Mouse (Mus musculus) yolk sac, embryonic 10.5 days (tissue): ENCODE data around the gene Hoxc13.

Experiments
- DNase-seq: peaks from one replicate; pipeline ENCODE4 v3.0.0-alpha.2; 2017; ENCODE audit warnings: low spot score

Hoxc13 gene

DNA sequence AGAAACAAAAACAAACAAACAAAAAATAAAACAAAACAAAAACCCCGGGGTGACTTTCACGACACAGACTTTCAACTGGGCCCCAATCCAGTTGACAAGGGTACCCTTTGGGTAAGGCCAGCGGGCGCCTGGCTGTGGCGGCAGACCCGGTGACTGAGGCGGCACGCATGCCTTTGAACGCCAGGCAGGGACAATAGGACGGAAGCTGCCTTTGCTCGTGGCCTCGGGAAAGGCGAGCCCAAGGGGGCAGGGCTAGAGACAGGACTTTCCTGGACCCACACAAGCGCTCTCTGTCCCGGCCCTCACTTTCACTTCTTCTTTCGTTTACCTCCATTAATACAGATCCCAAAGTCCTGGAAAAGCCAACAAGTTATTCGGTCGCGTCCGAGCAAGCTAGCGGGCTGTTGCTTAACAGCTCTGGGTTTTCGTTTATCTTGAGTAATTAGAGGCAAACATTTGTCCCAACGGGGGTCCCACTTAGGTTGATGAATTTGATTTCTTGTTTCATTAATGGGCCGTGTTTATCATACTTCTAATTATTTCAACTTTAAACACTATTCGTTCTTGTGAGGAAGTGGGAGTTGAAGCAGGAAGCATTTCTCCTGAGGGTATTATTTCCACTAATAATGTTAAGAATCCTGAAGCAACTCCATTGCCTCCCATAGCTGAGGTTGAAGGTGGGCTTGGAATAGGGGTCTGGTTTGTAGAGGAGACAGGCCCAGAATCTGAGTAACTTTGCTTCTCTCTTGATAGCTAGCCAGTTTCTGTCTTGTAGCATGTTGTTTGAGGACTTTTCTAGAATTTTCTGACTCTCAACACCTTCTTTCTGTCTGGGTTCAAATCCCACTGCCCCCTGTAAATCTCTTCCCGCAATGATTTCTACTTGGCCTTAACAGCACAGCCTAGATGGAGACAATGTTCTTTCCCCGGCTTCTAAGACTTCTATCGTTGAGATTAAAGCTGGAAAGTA is 43.1 kb downstream of the Hoxc13 start:
- DNase-seq = peak; percentile 11

DNA sequence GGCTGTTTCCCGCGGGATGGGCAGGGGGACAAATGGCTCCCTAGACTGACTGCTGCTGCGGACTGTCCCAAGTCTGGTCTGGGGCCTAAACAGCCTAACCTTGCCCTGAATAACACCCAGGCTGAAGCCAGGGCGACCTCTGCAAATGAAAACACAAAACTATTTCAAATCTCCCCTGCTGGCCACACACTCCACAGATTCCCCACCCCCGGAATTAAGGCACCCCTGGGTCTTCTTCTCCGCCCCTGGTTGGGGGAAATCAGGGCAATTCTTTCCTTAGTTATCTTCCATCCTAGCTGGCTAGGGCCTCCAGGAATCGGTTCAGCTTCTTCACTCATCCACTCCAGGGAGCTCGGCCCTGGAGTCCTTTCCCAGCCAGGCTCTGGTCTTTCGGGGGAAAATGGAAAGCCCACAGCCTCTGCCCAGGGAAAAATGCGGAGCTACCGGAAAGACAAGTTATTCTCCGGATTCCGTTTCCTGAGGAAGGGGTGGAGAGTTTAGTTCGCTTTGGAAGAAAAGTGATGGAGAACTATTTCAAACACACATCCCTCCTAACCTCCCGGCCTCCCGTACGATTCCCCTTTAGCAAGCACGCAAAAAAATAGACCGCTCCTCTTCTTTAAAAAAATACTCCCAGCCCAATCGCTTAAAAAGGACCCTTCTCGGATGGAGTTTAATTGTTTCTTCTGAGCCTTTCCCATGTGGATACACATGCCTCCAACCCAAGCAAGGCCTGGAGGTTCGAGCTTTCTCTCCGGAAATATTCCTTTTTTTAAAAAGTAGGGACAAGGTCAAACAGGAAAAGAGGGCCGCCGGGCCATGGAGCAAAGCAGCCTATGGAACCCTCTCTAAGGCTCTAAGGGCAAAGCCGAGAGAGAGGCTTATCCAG is 44.3 kb downstream of the Hoxc13 start:
- peak; percentile 12 for DNase-seq

DNA sequence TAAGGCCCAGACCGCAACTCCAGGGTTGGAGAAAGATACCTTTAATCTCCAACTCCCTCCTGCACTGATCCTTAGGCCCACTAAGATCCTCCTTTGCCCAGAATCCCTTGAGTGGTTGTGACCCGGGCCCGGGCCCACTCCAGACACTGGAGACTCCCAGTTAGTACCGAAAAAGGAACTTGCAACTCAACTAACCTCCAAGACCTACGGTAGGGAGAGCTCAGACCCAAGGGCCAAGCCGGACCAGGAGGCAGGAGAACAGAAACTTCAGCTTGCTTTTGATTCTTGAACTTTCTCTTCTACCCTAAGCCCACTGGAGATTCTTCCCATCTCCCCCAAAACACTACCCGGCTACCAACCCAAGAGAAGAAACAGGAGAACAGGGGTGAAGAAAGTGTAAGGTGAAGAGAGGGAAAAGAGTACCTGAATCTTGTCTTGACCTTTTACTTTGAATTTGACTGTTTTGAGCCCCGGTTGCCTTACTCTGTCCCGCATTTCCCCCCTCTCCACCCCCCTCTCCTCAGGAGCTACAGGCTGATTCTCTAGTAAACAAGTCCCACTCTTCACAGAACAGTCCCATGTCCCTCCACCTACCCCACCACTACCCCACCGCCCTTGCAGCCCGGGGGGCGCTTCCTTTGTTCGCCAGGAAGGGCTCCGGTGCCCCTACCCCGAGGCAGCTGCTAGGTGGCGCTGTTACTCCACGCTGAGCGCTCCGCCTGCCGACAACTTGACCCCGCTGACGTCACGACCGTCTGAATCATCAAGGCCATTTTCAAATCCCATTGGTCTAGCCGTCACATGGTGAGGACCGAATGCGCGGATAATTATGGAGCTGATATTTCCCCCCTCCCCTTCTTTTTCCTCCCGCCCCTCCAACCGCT is 45.2 kb downstream of the Hoxc13 start:
- peak; percentile 88 for DNase-seq

DNA sequence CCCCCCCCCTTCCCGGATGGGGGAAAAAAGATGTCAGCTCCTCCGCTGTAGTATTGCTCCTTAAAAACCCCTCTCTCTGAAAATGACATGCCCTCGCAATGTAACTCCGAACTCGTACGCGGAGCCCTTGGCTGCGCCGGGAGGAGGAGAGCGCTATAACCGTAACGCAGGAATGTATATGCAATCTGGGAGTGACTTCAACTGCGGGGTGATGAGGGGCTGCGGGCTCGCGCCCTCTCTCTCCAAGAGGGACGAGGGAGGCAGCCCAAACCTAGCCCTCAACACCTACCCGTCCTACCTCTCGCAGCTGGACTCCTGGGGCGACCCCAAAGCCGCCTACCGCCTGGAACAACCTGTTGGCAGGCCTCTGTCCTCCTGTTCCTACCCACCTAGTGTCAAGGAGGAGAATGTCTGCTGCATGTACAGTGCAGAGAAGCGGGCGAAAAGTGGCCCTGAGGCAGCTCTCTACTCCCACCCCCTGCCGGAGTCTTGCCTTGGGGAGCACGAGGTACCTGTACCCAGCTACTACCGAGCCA is 45.9 kb downstream of the Hoxc13 start, which contains the start of gene Hoxc10:
Gene Hoxc10, plus strand, starts transcription at position 21 of the 536 bp plus-strand sequence.
- no peak for DNase-seq

DNA sequence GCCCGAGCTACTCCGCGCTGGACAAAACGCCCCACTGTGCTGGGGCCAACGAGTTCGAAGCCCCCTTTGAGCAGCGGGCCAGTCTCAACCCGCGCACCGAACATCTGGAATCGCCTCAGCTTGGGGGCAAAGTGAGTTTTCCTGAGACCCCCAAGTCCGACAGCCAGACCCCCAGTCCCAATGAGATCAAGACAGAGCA is 46.3 kb downstream of the Hoxc13 start, which contains the start of gene Hoxc5:
Gene Hoxc5, plus strand, starts transcription at position 132 of the 199 bp plus-strand sequence.
- no peak for DNase-seq

DNA sequence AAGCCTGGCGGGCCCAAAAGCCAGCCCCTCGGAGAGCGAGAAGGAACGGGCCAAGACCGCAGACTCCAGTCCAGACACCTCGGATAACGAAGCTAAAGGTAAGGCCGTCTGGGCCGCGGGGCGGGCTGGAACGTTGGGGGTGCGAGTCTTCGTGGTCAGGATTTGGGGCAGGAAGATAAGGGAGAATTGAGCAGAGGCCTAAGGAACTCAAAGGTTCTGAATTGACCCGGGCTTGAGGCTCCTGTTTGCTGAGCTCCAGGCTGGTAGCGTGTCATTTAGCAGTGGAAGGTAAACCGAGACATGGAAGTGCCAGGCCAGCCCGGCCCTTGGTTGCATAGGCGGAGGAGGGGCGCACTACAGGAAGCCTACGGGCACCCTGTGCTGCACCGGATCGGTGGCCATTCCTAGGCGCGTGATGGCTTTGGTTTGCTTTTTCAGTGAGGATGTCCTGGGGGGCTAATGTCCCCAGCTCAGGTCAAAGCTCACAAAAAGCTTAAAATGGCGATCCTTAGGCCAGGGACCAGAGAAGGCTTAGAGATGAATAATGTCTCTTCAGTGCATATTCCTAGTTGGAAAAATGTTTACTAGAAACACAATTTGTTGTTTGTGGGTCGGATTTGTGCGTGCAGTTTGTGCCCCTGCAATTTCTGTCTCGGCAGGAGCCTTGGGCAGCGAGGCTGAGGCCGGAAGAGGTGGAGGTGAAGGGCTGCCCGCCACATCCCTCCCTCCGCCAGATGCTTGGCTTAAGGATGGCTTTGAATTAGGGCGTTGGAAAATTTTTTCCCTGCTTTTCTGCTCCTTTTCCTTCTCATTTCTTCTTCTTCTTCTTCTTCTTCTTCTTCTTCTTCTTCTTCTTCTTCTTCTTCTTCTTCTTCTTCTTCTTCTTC is 46.9 kb downstream of the Hoxc13 start:
- DNase-seq = peak; percentile 19

DNA sequence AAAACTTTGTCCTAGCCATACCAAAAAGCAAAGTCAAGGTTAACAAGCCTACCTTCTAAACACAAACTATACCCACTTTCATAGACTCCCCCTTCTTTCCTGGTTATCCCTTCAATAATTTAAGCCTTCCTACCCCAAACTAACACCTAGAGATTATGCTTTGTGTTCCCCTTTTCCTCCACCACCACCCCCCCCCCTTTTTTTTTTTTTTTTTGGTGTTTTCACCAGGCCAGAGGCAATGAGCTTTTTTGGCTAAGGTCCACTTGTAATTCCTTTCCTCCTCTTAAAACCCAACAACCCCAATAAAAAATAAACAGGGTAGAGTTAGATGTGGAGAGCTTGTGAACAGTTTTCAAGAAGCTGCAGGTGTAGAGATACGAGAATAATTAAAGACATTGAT is 48.4 kb downstream of the Hoxc13 start:
- DNase-seq = no peak

DNA sequence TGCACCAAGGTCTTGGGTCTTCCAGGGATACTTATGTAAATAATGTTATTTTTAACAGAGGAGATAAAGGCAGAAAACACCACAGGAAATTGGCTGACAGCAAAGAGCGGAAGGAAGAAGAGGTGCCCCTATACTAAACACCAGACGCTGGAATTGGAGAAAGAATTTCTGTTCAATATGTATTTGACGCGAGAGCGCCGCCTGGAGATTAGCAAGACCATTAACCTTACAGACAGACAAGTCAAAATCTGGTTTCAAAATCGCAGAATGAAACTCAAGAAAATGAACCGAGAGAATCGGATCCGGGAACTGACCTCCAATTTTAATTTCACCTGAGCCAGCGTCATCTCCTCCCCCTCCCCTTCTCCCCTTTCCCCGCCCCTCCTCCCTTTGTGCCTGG is 49.8 kb downstream of the Hoxc13 start:
- DNase-seq = no peak

DNA sequence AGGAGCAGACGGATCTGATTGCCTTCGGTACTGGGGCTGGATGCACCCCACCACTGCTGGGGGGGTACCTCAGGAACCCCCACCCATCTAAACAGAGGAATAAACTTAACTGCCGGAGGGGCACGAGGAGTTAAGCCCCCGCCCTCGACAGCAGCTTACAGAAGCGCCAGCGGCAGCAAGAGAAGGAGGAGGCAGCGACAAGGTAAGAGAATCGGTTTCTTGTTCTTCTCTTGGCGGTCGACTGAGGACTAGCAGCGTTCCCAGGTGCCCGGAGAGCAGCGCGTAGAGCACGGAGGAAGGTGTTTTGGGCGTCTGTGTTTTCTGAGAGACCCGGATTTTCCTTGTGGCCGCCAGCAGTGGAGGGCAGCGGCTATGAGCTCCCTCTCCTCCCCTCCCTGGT is 51.4 kb downstream of the Hoxc13 start:
- DNase-seq = no peak

DNA sequence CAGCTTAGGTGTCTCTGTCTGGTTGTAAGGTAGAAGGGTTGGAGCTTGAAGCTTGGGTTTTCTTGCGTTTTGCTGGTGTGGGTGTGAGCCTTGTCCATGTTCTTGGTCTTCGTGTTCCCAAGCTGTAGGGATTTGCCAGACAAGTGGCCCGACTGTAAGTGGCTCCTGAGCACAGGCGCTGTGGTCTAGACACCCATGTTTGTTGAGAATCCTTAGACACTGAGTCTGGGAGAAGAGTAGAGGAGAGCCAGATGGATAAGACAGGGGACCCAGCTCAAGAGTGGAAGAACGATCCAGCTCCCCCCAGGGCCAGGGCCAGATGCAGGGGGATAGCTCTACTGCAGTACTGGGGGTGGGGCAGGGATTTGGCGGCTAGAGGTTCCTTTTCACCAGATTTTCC is 51.9 kb downstream of the Hoxc13 start:
- DNase-seq = no peak

DNA sequence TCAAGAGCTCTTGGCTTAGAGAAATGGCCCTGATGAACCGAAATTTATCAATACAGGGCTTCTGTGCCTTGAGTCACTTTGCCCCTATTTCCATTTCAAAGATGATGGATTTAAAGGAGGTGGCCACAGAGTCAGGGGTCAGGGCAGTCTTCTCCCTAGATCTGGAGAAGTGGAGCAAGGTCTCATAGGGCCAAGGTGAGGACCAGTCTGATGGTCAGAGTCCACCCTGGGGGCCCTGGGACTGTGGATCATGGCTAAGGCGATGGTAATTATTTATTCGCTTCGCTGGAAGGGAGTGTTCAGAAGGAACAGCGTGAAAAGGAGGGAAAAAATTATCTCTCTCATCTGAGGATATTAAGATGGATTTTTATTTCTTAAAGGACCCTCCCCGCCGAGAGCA is 54.1 kb downstream of the Hoxc13 start:
- DNase-seq = no peak

DNA sequence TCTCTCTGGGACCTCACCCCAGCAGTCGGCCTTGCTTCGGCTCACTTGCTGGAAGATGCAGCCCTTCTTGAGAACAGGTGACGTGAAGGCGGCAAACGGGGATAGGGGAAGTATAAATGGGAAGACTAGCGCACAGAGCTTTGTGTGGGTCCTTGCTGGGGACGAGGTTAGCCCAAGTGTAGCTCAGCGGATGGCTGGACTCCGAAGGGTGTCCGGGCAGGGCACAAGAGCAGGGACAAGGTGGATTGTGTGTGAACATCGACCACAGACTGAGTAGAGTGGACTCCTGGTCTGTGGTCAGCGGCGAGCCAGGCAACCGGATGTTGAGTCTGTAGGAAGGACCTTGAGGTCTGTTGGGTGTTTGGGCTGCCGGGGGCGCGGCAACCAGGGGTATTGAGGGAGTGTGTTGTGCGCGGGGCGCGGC is 54.8 kb downstream of the Hoxc13 start:
- DNase-seq = no peak

DNA sequence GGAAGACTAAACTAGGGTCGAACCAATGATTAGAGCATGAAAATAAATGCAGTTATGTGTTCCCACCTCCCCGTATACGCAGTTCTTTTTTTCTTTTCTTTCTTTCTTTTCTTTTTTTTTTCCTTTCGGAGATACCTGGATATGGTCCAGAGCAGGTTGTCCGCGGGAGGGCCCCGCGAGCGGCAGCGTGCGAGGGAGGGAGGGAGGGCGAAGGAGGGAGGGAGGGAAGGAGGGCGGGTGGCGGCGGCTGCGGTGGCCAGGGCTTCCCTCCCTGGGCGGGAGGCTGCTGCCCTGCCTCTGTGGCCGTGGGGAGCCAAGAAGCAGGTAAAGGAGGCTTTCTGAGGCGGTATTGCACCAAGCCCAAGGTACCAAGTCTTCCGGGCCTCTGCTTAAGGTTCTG is 55.3 kb downstream of the Hoxc13 start, which contains the start of gene Hoxc9:
Gene Hoxc9, plus strand, starts transcription at position 269 of the 400 bp plus-strand sequence.
- DNase-seq = no peak

DNA sequence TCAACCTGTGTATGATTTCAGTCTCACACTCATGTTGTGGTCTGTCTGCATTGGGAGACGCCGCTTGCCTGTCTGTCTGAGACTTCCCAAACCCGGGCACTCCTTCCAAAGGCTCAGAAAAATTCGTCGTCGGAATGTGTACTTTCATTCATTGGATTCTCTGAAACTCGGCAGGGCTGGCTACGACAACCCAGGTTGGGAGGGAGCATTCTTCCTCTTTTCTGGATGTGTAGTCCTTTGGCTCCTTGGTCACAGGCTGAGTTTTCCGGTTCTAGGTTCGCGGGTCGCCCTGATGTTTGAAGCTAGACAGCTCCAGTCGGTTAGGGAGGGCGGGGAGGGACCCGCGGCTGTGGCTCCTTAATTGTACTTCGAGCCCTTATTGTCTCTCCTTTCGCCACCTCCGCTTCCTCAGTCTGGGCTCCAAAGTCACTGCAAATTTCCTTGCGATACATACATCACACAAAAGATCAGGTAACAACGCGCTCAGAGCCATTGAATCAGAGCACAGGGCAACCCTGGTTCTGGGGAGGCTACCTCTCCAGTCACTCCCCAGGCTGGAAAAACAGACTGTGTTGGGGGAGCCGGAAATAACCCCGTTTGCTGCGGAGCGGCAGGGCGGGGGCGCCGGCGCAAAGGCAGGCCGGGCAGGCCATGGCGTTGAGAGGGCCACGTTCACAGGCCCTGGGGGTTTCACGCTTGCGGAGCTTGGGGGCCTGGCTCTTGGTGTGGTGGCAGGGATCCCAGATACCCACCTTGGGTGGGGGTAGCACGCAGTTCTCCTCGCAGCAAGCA is 55.9 kb downstream of the Hoxc13 start:
- DNase-seq = no peak

DNA sequence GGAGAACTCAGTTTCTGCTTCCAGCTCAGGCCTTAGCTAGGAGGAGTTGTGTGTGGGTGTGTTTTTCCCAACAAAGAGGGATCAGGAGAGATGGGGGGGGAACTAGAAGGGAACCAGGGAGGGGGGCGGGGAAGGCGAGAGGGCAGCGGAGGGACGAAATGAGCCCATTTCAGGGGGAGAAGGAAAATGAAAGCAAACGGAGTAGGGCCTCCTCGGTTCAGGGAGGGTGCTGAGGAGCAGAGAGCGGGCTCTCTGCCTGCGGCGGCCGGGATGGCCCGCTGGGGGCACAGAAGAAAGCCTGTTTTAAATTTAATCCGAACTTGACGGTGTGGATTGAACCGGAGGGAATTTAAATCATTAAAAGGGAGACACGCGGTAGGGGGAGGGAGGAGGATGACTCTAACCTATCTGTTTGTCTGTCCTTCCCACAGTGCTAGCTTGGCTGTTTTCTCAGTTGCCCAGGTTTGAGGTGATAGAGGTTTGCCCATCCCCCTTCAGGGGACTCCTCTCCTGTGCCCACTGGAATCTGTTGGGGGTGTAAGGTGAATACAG is 56.6 kb downstream of the Hoxc13 start:
- no peak for DNase-seq
